Mouse (Mus musculus) spleen, adult 2 months (tissue): ENCODE measurements around the gene Tut1.

Experiments used
- CTCF ChIP-seq: fragments of 200-500 bp; IDR thresholded peaks from 2 replicates; pipeline ENCODE4 v1.5.1; 2011; ENCODE audit warnings: mild to moderate bottlenecking, inconsistent platforms; ENCODE audit not compliant: insufficient read depth, insufficient read length, insufficient replicate concordance; ENCODE audit errors: extremely low read depth
- POLR2A ChIP-seq: fragments of 200-500 bp; IDR thresholded peaks from 2 replicates; pipeline ENCODE4 v1.6.1; 2011; ENCODE audit warnings: low read depth, low read length, inconsistent platforms

DNA sequence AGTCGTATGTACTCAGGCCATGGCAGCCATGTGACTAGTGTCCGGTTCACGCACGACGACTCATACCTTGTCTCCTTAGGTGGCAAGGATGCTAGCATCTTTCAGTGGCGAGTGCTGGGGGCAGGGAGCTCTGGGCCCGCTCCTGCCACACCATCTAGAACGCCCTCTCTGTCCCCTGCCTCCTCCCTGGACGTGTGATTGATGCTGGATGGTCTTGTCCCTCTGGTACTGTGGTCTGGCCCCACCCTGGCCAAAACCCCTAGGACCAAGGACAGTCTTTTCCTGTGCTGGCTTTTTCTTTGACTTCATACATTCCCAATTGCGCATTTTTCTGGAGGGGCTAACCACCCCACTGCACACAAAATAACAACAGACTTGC is 12.5 kb upstream of the Tut1 start:
- TF ChIP-seq CTCF (no peak), POLR2A (no peak)
